Mouse (Mus musculus) left cerebral cortex, postnatal 10 days (tissue): ENCODE measurements around the gene Pidd1. TPM values are rescaled to one million over a fixed set of nuclear protein-coding genes. Genes with fewer than 3 reads are reported as not detected.

Experiments
- DNase-seq, 2 experiments: peaks; one replicate each; pipeline ENCODE4 v3.0.0; 2021 to 2022; ENCODE audit warnings: low spot score in 2 of 2, mixed read lengths in 1 of 2; ENCODE audit errors: extremely low spot score in 1 of 2
- intact Hi-C: fragments of 180-260 bp; cut with DNase I; formaldehyde crosslinking; loops from one replicate; pipeline ENCODE4 v1.15.1; 2025
- total RNA-seq, 2 experiments: library from RNA; stranded (reverse); gene quantifications; 2 replicates each; pipeline ENCODE4 v1.2.3; 2021

The Pidd1 gene
- total RNA-seq, 2 experiments from 2014 or later, result 1.8 to 2.0 TPM

- intact Hi-C loops, result no loop called here
- no peak for DNase-seq
These were observed 48.5 kb downstream of the Pidd1 start for GRCm38 (mm10) chr7:141395348-141395747.

GRCm38 (mm10) chr7:141394771-141395170 lies 49.1 kb downstream of the Pidd1 start:
- intact Hi-C loops, result no loop called here
- peak in 1 of 2 experiments; percentile 84 for DNase-seq

- no peak for DNase-seq
- intact Hi-C loops, result no loop called here
These were observed 49.7 kb downstream of the Pidd1 start for GRCm38 (mm10) chr7:141394158-141394557.

GRCm38 (mm10) chr7:141392552-141393222 lies 51.1 kb downstream of the Pidd1 start:
- DNase-seq, result no peak
- intact Hi-C loops, result no loop called here

GRCm38 (mm10) chr7:141391625-141392551 lies 51.9 kb downstream of the Pidd1 start, which contains the start of gene Taldo1:
Gene Taldo1, plus strand, starts transcription at chr7:141392199.
- DNase-seq, result peak; percentile 94 to 98
- intact Hi-C loops, result no loop called here

GRCm38 (mm10) chr7:141390326-141391259 lies 53.2 kb downstream of the Pidd1 start:
- intact Hi-C loops, result no loop called here
- DNase-seq, result no peak

- DNase-seq, result no peak
- intact Hi-C loops, result no loop called here
These were observed 55.2 kb downstream of the Pidd1 start for GRCm38 (mm10) chr7:141388487-141389109.

Other genes with a start within 250 kb of the Pidd1 start
- gene Lrrc56, start 249.9 kb downstream of the Pidd1 start, total RNA-seq, result 1 to 10 TPM; 4.7 to 4.9 TPM
- not detected for gene Lmntd2, start 229.9 kb downstream of the Pidd1 start, total RNA-seq
- gene Rassf7, start 228.2 kb downstream of the Pidd1 start, total RNA-seq, result under 1 TPM; 0.58 to 0.69 TPM
- gene Phrf1, start 215.2 kb downstream of the Pidd1 start, total RNA-seq, result 10 to 100 TPM; 63.6 to 69.6 TPM
- under 1 TPM; 0.22 to 0.58 TPM for gene Irf7, start 177.5 kb downstream of the Pidd1 start, total RNA-seq
- not detected for gene Cdhr5, start 167.2 kb downstream of the Pidd1 start, total RNA-seq
- gene Sct, start 164.9 kb downstream of the Pidd1 start, total RNA-seq, result not detected
- under 1 TPM; 0.15 to 0.36 TPM for gene Drd4, start 152.0 kb downstream of the Pidd1 start, total RNA-seq
- gene Deaf1, start 116.3 kb downstream of the Pidd1 start, total RNA-seq, result 100 to 1,000 TPM; 258 to 269 TPM
- gene Tmem80, start 116.3 kb downstream of the Pidd1 start, total RNA-seq, result 10 to 100 TPM; 21.6 to 23.5 TPM
- gene Eps8l2, start 105.1 kb downstream of the Pidd1 start, total RNA-seq, result 1 to 10 TPM; 1.1 to 1.4 TPM
- gene Taldo1, start 51.8 kb downstream of the Pidd1 start, total RNA-seq, result 100 to 1,000 TPM; 113 to 114 TPM
- 10 to 100 TPM; 38.2 to 39.5 TPM for gene Gatd1, start 29.9 kb downstream of the Pidd1 start, total RNA-seq
- 100 to 1,000 TPM; 267 to 296 TPM for gene Cend1, start 14.5 kb downstream of the Pidd1 start, total RNA-seq
- gene Slc25a22, start 6.1 kb downstream of the Pidd1 start, total RNA-seq, result 100 to 1,000 TPM; 286 to 306 TPM
- gene Rplp2, start 3.3 kb upstream of the Pidd1 start, total RNA-seq, result 100 to 1,000 TPM; 687 to 705 TPM
- gene Pnpla2, start 11.2 kb upstream of the Pidd1 start, total RNA-seq, result 10 to 100 TPM; 19.2 to 25.5 TPM
- gene Cracr2b, start 17.1 kb upstream of the Pidd1 start, total RNA-seq, result 1 to 10 TPM; 3.4 to 5.8 TPM
- gene Cd151, start 23.4 kb upstream of the Pidd1 start, total RNA-seq, result 10 to 100 TPM; 31.8 to 33.7 TPM
- gene Polr2l, start 31.1 kb upstream of the Pidd1 start, total RNA-seq, result 10 to 100 TPM; 43.8 to 45.0 TPM
- 10 to 100 TPM; 29.0 to 35.4 TPM for gene Tspan4, start 31.2 kb upstream of the Pidd1 start, total RNA-seq
- gene Chid1, start 95.8 kb upstream of the Pidd1 start, total RNA-seq, result 10 to 100 TPM; 69.2 to 71.1 TPM
- gene Ap2a2, start 118.1 kb upstream of the Pidd1 start, total RNA-seq, result 100 to 1,000 TPM; 257 to 265 TPM
- not detected for gene Muc6, start 211.3 kb upstream of the Pidd1 start, total RNA-seq
- gene Muc2, start 246.3 kb upstream of the Pidd1 start, total RNA-seq, result under 1 TPM; 0.34 to 0.55 TPM